Mouse (Mus musculus) midbrain, embryonic 15.5 days (tissue): ENCODE results near the gene Gxylt2. TPM values are rescaled to one million over a fixed set of nuclear protein-coding genes. Genes with fewer than 3 reads are reported as not detected.

Source experiments
- ATAC-seq: fragments of 200-750 bp; cut with Nextera tagmentation; replicated peaks from 2 replicates; pipeline ENCODE4 v1.8.0; 2017; ENCODE audit warnings: moderate TSS enrichment
- H3K27ac ChIP-seq: fragments of 300-500 bp; sonication (generic); 2 replicates; pipeline ENCODE4 v1.5.1; 2015; ENCODE audit warnings: mild to moderate bottlenecking, inconsistent platforms
- H3K27me3 ChIP-seq: fragments of 300-500 bp; sonication (generic); replicated peaks from 2 replicates; pipeline ENCODE4 v1.6.1; 2015; ENCODE audit warnings: inconsistent platforms
- H3K36me3 ChIP-seq: fragments of 300-500 bp; sonication (generic); replicated peaks from 2 replicates; pipeline ENCODE4 v1.6.1; 2015; ENCODE audit warnings: inconsistent platforms
- H3K4me1 ChIP-seq: fragments of 300-500 bp; sonication (generic); 2 replicates; pipeline ENCODE4 v1.6.1; 2015; ENCODE audit warnings: inconsistent platforms
- H3K4me2 ChIP-seq: fragments of 300-500 bp; sonication (generic); 2 replicates; pipeline ENCODE4 v1.6.1; 2015; ENCODE audit warnings: inconsistent platforms, mild to moderate bottlenecking, moderate library complexity
- H3K4me3 ChIP-seq: fragments of 300-500 bp; sonication (generic); 2 replicates; pipeline ENCODE4 v1.5.1; 2015; ENCODE audit warnings: mild to moderate bottlenecking, inconsistent platforms
- H3K9ac ChIP-seq: fragments of 300-500 bp; sonication (generic); 2 replicates; pipeline ENCODE4 v1.6.1; 2015; ENCODE audit warnings: mild to moderate bottlenecking, inconsistent platforms
- H3K9me3 ChIP-seq: fragments of 300-500 bp; sonication (generic); 2 replicates; pipeline ENCODE4 v1.6.1; 2016; ENCODE audit warnings: inconsistent platforms
- WGBS: fragments of 180-500 bp; shearing (Covaris S2); methylation state at CpG from one replicate; pipeline ENCODE4 v1.1.7; 2015; ENCODE audit warnings: mixed read lengths; 5-methylcytosine and 5-hydroxymethylcytosine counted together
- polyA plus RNA-seq: library from polyadenylated mRNA; unstranded; fragments of >200 nt; fragmentation: Nextera tagmentation; extraction: Ambion mirVana; gene quantifications from 2 replicates; pipeline ENCODE4 v1.2.1, GENCODE M21; 2015

The Gxylt2 gene
- polyA plus RNA-seq, 1 experiment from 2014 or later, result 1.2 TPM

DNA sequence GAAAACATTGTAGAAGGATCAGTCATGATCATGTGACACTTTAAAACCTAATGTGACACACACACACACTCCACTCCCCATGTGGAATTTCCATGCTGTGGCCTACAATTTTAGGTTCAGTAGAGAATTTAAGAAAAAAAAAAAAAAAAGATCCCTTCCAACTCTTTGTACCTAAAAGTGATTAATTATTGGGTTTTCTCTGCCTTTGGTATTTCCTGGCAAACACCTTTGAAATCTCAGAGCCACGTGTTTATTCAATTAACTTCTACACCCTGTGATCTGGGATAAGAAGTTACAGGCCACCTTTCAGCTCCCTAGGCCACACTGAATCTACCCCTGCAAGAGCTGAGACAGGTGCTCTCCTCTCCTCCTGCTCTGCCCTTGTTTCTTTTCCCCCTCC, 103.2 kb downstream of the Gxylt2 start:
- no peak overlapping the region for H3K27ac ChIP-seq
- 72% methylated on average over 1 of the region's 1 CpGs for WGBS
- H3K36me3 ChIP-seq, result no peaks in the 10 kb centered on the region
- no peak for ATAC-seq
- H3K9ac ChIP-seq, result no peak overlapping the region
- no peak overlapping the region for H3K4me3 ChIP-seq
- no peaks in the 10 kb centered on the region for H3K27me3 ChIP-seq
- no peaks in the 10 kb centered on the region for H3K4me1 ChIP-seq
- H3K4me2 ChIP-seq, result no peak overlapping the region
- H3K9me3 ChIP-seq, result no peaks in the 10 kb centered on the region

- no peak for ATAC-seq
- WGBS, result 92% methylated on average over 6 of the region's 6 CpGs
- Histone ChIP-seq H3K9me3 (no peaks in the 10 kb centered on the region), H3K27me3 (no peaks in the 10 kb centered on the region), H3K4me1 (no peaks in the 10 kb centered on the region), H3K4me3 (no peak overlapping the region), H3K4me2 (no peak overlapping the region), H3K9ac (no peak overlapping the region), H3K36me3 (no peaks in the 10 kb centered on the region), H3K27ac (no peak overlapping the region)
Measured at GRCm38 (mm10) chr6:100808221-100808778, 103.8 kb downstream of the Gxylt2 start.

- whole genome bisulfite sequencing, result 95% methylated on average over 4 of the region's 4 CpGs
Measured at GRCm38 (mm10) chr6:100810117-100810516, 105.6 kb downstream of the Gxylt2 start.

DNA sequence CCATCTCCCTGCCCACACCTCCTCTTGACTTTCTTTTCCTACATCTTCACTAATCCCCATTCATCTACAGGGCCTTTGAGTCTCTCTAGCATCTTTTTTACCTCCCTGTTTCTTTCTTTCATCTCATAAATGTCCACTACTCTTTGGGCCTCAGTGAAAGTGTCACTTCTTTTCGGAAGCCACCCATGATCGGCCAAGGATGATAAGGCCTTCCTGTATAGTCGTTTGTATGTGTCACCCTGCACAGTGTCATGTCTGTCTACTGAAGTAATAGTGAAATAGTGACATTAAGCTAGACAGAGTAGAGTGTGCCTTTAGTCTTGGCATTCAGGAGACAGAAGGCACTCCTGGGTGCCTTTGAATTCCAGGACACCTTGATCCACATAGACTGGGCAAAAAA, 107.2 kb downstream of the Gxylt2 start:
- H3K4me2 ChIP-seq, result no peak overlapping the region
- no peak overlapping the region for H3K9ac ChIP-seq
- no peaks in the 10 kb centered on the region for H3K4me1 ChIP-seq
- H3K27ac ChIP-seq, result no peak overlapping the region
- no peak for ATAC-seq
- no peaks in the 10 kb centered on the region for H3K27me3 ChIP-seq
- no peaks in the 10 kb centered on the region for H3K9me3 ChIP-seq
- no peaks in the 10 kb centered on the region for H3K36me3 ChIP-seq
- 74% methylated on average over 3 of the region's 3 CpGs for WGBS
- no peak overlapping the region for H3K4me3 ChIP-seq

More at GRCm38 (mm10) chr6:100810117-100810516, 105.6 kb downstream of the Gxylt2 start:
- H3K9me3 ChIP-seq, result no peaks in the 10 kb centered on the region
- no peak overlapping the region for H3K4me2 ChIP-seq
- H3K27me3 ChIP-seq, result no peaks in the 10 kb centered on the region
- H3K9ac ChIP-seq, result no peak overlapping the region
- H3K36me3 ChIP-seq, result no peaks in the 10 kb centered on the region
- no peak for ATAC-seq
- H3K27ac ChIP-seq, result no peak overlapping the region
- no peak overlapping the region for H3K4me3 ChIP-seq
- H3K4me1 ChIP-seq, result no peaks in the 10 kb centered on the region

DNA sequence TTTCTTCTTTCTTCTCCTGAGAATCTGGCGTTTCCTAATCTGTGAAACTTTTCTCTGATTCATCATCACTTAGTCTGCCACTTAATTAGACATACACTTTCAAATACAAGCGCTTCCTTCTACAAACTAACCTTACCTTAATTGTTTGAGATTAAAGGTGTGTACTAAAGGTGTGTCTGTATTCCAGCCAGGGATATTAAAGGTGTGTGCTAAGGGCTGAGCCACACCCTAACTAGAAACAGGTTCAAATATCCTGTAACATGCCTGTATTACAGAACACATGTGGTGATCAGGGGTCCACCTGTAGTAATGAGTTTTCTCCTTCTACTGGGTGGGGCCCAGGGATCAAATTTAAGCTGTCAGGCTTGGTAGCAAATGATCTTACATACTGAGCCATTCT, 116.8 kb downstream of the Gxylt2 start:
- no peak for ATAC-seq
- Histone ChIP-seq H3K9me3 (no peaks in the 10 kb centered on the region), H3K27ac (no peak overlapping the region), H3K27me3 (no peaks in the 10 kb centered on the region), H3K4me1 (no peaks in the 10 kb centered on the region), H3K36me3 (no peaks in the 10 kb centered on the region), H3K9ac (no peak overlapping the region), H3K4me2 (no peak overlapping the region), H3K4me3 (no peak overlapping the region)
- WGBS, result 87% methylated on average over 2 of the region's 2 CpGs

GRCm38 (mm10) chr6:100823356-100823755, 118.8 kb downstream of the Gxylt2 start:
- H3K27me3 ChIP-seq, result no peaks in the 10 kb centered on the region
- no peaks in the 10 kb centered on the region for H3K36me3 ChIP-seq
- H3K4me1 ChIP-seq, result no peaks in the 10 kb centered on the region
- 89% methylated on average over 1 of the region's 1 CpGs for WGBS
- H3K4me3 ChIP-seq, result no peak overlapping the region
- H3K9ac ChIP-seq, result no peak overlapping the region
- H3K9me3 ChIP-seq, result no peaks in the 10 kb centered on the region
- no peak overlapping the region for H3K27ac ChIP-seq
- no peak for ATAC-seq
- no peak overlapping the region for H3K4me2 ChIP-seq

DNA sequence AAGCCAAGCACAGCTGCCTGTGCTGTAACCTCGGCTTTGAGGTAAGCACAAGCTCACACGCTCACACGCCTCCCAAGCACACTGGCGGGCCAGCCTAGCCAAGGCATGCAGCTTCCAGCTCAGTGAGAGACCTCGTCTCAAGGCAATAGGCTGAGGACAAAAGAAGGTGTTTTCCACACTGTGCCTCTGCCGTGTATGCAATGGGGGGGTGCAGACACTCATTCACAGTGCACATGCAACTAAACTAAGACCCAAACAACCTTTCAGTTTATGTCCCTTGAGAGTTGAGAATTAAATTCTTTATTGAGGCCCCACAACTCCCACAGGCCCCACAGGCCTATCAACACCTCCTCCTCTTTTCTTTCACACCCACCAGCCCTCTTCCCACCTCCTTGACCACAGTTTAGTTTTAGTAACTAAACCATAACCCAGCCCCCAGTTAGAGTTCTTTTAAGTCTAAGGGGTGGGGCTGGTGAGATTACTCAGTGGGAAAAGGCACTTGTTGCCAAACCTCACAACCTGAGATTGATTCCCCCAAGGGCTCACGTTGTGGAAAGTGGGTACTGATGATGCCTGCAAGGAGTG, 119.9 kb downstream of the Gxylt2 start:
- no peak for ATAC-seq
- H3K36me3 ChIP-seq, result no peaks in the 10 kb centered on the region
- no peak overlapping the region for H3K27ac ChIP-seq
- no peaks in the 10 kb centered on the region for H3K9me3 ChIP-seq
- no peaks in the 10 kb centered on the region for H3K4me1 ChIP-seq
- no peak overlapping the region for H3K4me2 ChIP-seq
- no peak overlapping the region for H3K9ac ChIP-seq
- no peaks in the 10 kb centered on the region for H3K27me3 ChIP-seq
- no peak overlapping the region for H3K4me3 ChIP-seq
- 71% methylated on average over 7 of the region's 7 CpGs for WGBS

DNA sequence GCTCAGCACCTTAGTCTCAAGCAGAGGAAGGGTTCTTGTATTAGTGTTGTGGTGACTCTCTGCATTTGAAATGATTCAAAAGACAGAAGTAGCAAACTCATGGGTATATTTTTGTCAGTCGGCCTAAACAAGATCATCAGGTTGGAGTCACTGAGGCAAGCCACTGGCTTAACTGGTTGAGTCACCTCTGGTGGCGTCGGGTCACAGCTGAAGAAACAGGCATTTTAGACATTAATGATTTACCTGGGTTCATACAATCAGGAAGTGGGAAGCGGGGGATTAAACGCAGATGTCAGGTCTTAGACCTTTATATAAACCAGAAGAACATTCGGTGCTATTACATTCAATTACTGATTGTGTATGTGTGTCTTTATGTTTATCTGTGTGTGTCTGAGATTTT, 121.5 kb downstream of the Gxylt2 start:
- Histone ChIP-seq H3K27me3 (no peaks in the 10 kb centered on the region), H3K4me1 (no peaks in the 10 kb centered on the region), H3K27ac (no peak overlapping the region), H3K9me3 (no peaks in the 10 kb centered on the region), H3K4me3 (no peak overlapping the region), H3K9ac (no peak overlapping the region), H3K4me2 (no peak overlapping the region), H3K36me3 (no peaks in the 10 kb centered on the region)
- ATAC-seq, result no peak
- 94% methylated on average over 6 of the region's 6 CpGs for WGBS

DNA sequence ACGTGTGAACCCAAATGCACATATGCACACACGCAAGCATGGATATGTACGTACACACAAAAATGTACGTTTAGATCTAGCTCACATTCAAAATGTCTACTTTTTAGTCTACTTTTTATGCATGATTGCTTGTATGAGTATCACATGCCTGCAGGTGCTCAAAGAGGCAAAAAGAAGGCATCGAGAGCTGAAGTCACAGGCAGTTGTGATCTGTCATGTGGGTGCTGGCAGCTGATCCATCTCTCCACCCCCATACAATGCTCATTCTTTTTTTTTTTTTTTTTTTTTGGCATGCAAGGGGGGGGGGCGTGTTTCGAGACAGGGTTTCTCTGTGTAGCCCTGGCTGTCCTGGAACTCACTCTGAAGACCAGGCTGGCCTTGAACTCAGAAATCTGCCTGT, 124.0 kb downstream of the Gxylt2 start:
- WGBS, result 95% methylated on average over 7 of the region's 7 CpGs
- Histone ChIP-seq H3K4me2 (no peak overlapping the region), H3K36me3 (no peaks in the 10 kb centered on the region), H3K4me1 (no peaks in the 10 kb centered on the region), H3K27ac (no peak overlapping the region), H3K27me3 (no peaks in the 10 kb centered on the region), H3K9ac (no peak overlapping the region), H3K4me3 (no peak overlapping the region), H3K9me3 (no peaks in the 10 kb centered on the region)
- no peak for ATAC-seq

DNA sequence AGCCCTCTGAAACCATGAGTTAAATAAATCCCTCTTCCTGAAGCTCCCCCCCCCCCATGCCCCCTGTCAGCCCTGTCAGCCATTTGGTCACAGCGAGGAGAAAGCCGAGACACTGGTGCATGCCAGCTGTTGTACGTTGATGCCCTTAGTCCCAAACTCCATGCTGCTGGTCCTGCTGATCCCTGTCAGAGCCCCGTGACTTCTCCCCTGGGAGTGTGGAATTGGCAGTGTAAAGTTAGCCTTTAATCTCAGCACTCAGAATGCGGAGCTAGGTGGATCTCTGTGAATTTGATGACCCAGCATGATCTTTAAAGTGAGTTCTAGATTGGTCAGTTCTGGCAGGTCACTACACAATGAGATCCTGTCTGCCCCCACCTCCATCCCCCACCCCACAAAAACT, 125.2 kb downstream of the Gxylt2 start:
- WGBS, result 76% methylated on average over 5 of the region's 5 CpGs
- H3K4me1 ChIP-seq, result peaks cover 4% of the 10 kb centered on the region
- no peak overlapping the region for H3K4me3 ChIP-seq
- H3K4me2 ChIP-seq, result no peak overlapping the region
- H3K27me3 ChIP-seq, result no peaks in the 10 kb centered on the region
- no peaks in the 10 kb centered on the region for H3K36me3 ChIP-seq
- ATAC-seq, result no peak
- H3K9ac ChIP-seq, result no peak overlapping the region
- no peaks in the 10 kb centered on the region for H3K9me3 ChIP-seq
- H3K27ac ChIP-seq, result no peak overlapping the region

- H3K9ac ChIP-seq, result no peak overlapping the region
- no peaks in the 10 kb centered on the region for H3K27me3 ChIP-seq
- 94% methylated on average over 3 of the region's 3 CpGs for WGBS
- no peaks in the 10 kb centered on the region for H3K9me3 ChIP-seq
- H3K36me3 ChIP-seq, result no peaks in the 10 kb centered on the region
- H3K4me2 ChIP-seq, result no peak overlapping the region
- no peak overlapping the region for H3K27ac ChIP-seq
- H3K4me3 ChIP-seq, result no peak overlapping the region
- ATAC-seq, result no peak
- H3K4me1 ChIP-seq, result peaks cover 16% of the 10 kb centered on the region
Measured at GRCm38 (mm10) chr6:100831188-100831587, 126.7 kb downstream of the Gxylt2 start.

- H3K36me3 ChIP-seq, result peaks cover 3% of the 10 kb centered on the region; the same call in 1 of the 2 replicates
- WGBS, result 89% methylated on average over 6 of the region's 6 CpGs
- no peak for ATAC-seq
- H3K27ac ChIP-seq, result no peak overlapping the region
- H3K4me3 ChIP-seq, result no peak overlapping the region
- H3K4me2 ChIP-seq, result no peak overlapping the region
- no peaks in the 10 kb centered on the region for H3K27me3 ChIP-seq
- H3K9me3 ChIP-seq, result no peaks in the 10 kb centered on the region
- H3K9ac ChIP-seq, result no peak overlapping the region
- H3K4me1 ChIP-seq, result peaks cover 19% of the 10 kb centered on the region
Measured at GRCm38 (mm10) chr6:100831751-100832150, 127.2 kb downstream of the Gxylt2 start.

GRCm38 (mm10) chr6:100833355-100833754, 128.8 kb downstream of the Gxylt2 start, which contains the start of gene Ppp4r2:
Gene Ppp4r2 (plus strand): TSS chr6:100833622.
- ATAC-seq, result peak; percentile 95
- WGBS, result under 1% methylated on average over 42 of the region's 50 CpGs
- Histone ChIP-seq H3K9ac (peak within 1 kb of the TSS; percentile 72), H3K9me3 (no peaks in the 10 kb centered on the region), H3K4me1 (peaks cover 35% of the 10 kb centered on the region), H3K4me2 (peak within 1 kb of the TSS; percentile 50), H3K36me3 (peaks cover 7% of the 10 kb centered on the region; the same call in 1 of the 2 replicates), H3K27me3 (no peaks in the 10 kb centered on the region), H3K4me3 (peak within 1 kb of the TSS; percentile 86), H3K27ac (peak within 1 kb of the TSS; percentile 90)
